Mouse (Mus musculus): ENCODE measurements around the gene Pcx. TPM values are rescaled to one million over a fixed set of nuclear protein-coding genes. Genes with fewer than 3 reads are reported as not detected.

Pcx gene
- polyA plus RNA-seq, 1 experiment from 2014 or later, result 21.3 TPM

DNA sequence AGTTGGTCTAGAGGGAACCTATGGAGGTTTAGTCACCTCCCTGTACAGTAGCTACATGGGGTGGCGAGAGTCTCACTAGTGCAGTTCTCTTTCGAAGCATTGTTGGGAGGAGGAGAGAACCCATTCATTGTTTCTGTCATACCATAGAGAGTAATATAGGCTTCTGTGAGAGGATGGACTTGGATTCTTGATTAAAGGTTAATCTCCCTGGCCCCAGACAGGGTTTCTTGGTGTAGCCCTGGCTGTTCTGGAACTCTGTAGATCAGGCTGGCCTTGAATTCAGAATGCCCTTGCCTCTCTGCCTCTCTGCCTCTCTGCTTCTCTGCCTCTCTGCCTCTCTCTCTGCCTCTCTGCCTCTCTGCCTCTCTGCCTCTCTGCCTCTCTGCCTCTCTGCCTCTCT, 46.5 kb downstream of the Pcx start:
- H3K36me3 ChIP-seq (ENCODE audit: control insufficient read depth, insufficient read depth, low read length), result no peaks in the 10 kb centered on the region
- 93% methylated on average over 2 of the region's 2 CpGs for WGBS
- no peak for ATAC-seq (ENCODE audit: low read depth)

DNA sequence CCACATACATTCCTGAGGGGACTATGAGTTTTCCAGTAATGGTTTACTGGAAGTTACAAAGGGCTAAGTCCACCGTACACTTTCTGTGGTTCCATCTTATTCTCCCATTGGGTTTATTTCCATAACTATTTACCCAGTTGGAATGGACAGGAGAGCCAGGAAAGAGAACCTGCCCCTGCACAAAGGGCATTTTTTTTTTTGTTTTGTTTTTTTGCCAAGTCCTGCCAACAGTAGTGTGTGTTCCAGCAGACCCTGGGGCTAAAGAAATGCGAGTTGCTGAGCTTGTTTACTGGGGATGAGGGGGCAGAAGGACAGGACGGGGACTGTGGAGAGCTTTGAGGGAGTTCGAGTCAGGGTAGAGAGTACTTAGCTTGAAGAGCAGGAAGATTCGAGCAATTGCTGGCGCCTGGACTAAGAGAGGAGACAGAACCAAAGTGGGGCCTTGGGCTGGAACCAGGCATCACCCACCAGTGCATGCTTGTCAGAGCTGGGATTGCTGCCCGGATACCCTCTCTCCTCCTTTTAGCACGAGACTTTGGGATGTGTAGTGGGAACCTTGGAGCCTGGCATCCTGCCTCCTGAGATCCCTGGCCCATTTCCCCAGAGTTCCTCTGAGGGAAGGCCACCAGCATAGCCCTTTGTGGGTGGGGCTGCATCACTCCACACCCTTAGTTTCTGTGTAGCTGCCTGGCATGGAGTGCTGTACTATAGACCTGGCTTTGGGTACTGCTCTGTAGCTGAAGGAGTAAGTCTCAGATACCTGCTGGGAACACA, 47.7 kb downstream of the Pcx start:
- Histone ChIP-seq H3K4me1 (replicated peaks; ENCODE audit: control insufficient read depth, insufficient read depth, low read length) (no peaks in the 10 kb centered on the region; the same call in 1 of the 2 replicates), H3K27me3 (ENCODE audit: control insufficient read depth, insufficient read depth, low read depth, low read length) (no peaks in the 10 kb centered on the region; the same call in 1 of the 2 replicates), H3K4me2 (ENCODE audit: low read depth, low read length) (no peak overlapping the region), H3K36me3 (ENCODE audit: control insufficient read depth, insufficient read depth, low read length) (no peaks in the 10 kb centered on the region), H3K4me3 (ENCODE audit: low read length) (no peak overlapping the region), H3K9ac (ENCODE audit: low read length) (no peak overlapping the region), H3K27ac (ENCODE audit: low read length) (no peak overlapping the region), H3K9me3 (ENCODE audit: control insufficient read depth, low read length) (no peaks in the 10 kb centered on the region)
- 58% methylated on average over 7 of the region's 8 CpGs for WGBS
- ATAC-seq (ENCODE audit: low read depth), result peak; percentile 45; the same call in 1 of the 2 replicates

More for the DNA sequence above, 46.5 kb downstream of the Pcx start:
- no peak overlapping the region for H3K27ac ChIP-seq (ENCODE audit: low read length)
- H3K9ac ChIP-seq (ENCODE audit: low read length), result no peak overlapping the region
- H3K4me3 ChIP-seq (ENCODE audit: low read length), result no peak overlapping the region
- no peaks in the 10 kb centered on the region; the same call in 1 of the 2 replicates for H3K27me3 ChIP-seq (ENCODE audit: control insufficient read depth, insufficient read depth, low read depth, low read length)
- H3K9me3 ChIP-seq (ENCODE audit: control insufficient read depth, low read length), result no peaks in the 10 kb centered on the region
- no peaks in the 10 kb centered on the region; the same call in 1 of the 2 replicates for H3K4me1 ChIP-seq (replicated peaks; ENCODE audit: control insufficient read depth, insufficient read depth, low read length)
- no peak overlapping the region for H3K4me2 ChIP-seq (ENCODE audit: low read depth, low read length)

DNA sequence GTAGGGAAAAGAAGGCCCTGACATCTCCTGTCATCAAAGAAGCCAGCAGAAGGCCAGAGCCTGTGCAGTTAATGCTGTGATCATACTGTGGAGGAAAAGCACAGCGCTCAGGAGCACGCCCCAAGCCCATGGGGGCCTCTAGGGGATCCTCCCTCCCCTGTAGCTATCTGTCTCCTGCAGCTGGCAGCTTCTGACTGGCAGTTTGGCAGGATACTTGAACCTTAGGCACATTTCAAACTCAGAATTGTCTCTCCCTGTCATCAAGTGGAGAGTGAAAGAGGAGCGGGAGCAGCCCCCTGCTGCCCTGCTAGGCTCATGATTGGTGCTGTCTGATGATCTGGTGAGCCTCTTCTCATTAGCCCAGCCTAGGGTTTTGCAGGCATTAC, 48.3 kb downstream of the Pcx start:
- no peaks in the 10 kb centered on the region for H3K36me3 ChIP-seq (ENCODE audit: control insufficient read depth, insufficient read depth, low read length)
- H3K27ac ChIP-seq (ENCODE audit: low read length), result no peak overlapping the region
- 0 out of 2 replicates have a peak, but pooled peaks have one; percentile 20 for ATAC-seq (ENCODE audit: low read depth)
- no peaks in the 10 kb centered on the region for H3K9me3 ChIP-seq (ENCODE audit: control insufficient read depth, low read length)
- no peak overlapping the region for H3K9ac ChIP-seq (ENCODE audit: low read length)
- no peaks in the 10 kb centered on the region; the same call in 1 of the 2 replicates for H3K27me3 ChIP-seq (ENCODE audit: control insufficient read depth, insufficient read depth, low read depth, low read length)
- 95% methylated on average over 3 of the region's 3 CpGs for WGBS
- no peak overlapping the region for H3K4me2 ChIP-seq (ENCODE audit: low read depth, low read length)
- no peaks in the 10 kb centered on the region; the same call in 1 of the 2 replicates for H3K4me1 ChIP-seq (replicated peaks; ENCODE audit: control insufficient read depth, insufficient read depth, low read length)
- no peak overlapping the region for H3K4me3 ChIP-seq (ENCODE audit: low read length)

DNA sequence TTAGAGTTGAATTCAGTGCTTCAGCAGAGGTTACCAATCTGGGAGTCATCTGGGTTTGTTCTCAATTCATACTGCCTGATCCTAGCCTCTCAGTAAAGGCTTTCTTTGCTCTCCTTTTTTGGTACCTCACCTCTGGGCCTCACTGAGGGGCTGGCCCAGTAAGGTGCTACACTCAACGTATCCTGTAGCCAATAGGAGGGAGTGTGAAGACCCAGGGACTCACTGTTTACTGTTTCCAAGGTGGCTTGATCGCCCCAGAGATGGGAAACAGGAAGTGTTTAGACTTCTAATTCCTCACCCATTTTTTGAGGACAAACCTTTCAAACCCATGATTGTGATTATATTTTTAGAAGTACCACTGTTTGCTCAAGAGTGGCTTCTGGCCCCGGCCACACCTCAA, 48.7 kb downstream of the Pcx start:
- Histone ChIP-seq H3K36me3 (ENCODE audit: control insufficient read depth, insufficient read depth, low read length) (no peaks in the 10 kb centered on the region), H3K27me3 (ENCODE audit: control insufficient read depth, insufficient read depth, low read depth, low read length) (no peaks in the 10 kb centered on the region), H3K9me3 (ENCODE audit: control insufficient read depth, low read length) (no peaks in the 10 kb centered on the region), H3K27ac (ENCODE audit: low read length) (no peak overlapping the region), H3K4me2 (ENCODE audit: low read depth, low read length) (no peak overlapping the region), H3K9ac (ENCODE audit: low read length) (no peak overlapping the region), H3K4me1 (replicated peaks; ENCODE audit: control insufficient read depth, insufficient read depth, low read length) (no peaks in the 10 kb centered on the region; the same call in 1 of the 2 replicates), H3K4me3 (ENCODE audit: low read length) (no peak overlapping the region)
- ATAC-seq (ENCODE audit: low read depth), result no peak
- WGBS, result 40% methylated on average over 3 of the region's 3 CpGs

DNA sequence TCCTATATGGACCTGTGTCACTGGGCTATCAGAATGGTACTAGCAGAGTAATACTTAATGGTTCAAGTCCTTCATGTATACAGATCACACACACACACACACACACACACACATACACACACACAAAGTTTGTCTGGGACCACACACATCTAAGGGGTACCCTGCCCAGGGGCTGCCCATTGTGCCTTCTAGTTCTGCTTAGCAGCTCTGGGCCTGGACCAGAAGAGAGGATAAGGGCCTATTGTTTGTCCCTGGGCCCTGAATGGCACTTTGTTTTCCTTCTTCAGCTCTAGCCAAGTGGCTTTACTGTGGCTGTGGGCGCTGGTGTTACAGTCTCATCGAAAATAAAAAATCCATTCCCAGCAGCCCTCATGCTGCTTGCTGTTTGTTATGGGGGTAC, 49.3 kb downstream of the Pcx start:
- Histone ChIP-seq H3K4me3 (ENCODE audit: low read length) (no peak overlapping the region), H3K4me2 (ENCODE audit: low read depth, low read length) (no peak overlapping the region)

DNA sequence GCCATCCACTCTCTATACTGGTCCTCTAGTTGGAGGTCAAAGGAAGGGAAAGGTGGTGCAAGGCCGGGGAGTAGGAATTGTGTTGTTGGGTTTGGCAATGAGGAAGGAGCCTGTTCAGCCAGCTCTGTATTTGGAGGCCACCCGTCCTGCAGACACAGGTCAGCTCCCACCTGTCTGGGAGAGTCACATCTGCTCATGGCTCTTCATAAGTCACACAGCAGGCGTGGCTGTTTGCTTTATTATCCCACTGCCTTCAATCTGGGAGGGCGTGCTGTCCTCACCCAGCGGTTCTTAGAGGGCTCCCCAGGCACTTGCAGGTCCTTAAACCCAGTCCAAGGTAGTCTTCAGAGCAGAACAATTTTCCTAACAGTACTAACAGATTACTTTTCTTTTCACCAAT, 49.9 kb downstream of the Pcx start:
- H3K27ac ChIP-seq (ENCODE audit: low read length), result no peak overlapping the region
- H3K27me3 ChIP-seq (ENCODE audit: control insufficient read depth, insufficient read depth, low read depth, low read length), result no peaks in the 10 kb centered on the region
- 49% methylated on average over 5 of the region's 5 CpGs for WGBS
- no peaks in the 10 kb centered on the region; the same call in 1 of the 2 replicates for H3K4me1 ChIP-seq (replicated peaks; ENCODE audit: control insufficient read depth, insufficient read depth, low read length)
- no peaks in the 10 kb centered on the region for H3K36me3 ChIP-seq (ENCODE audit: control insufficient read depth, insufficient read depth, low read length)
- no peak overlapping the region for H3K9ac ChIP-seq (ENCODE audit: low read length)
- no peak overlapping the region for H3K4me3 ChIP-seq (ENCODE audit: low read length)
- H3K9me3 ChIP-seq (ENCODE audit: control insufficient read depth, low read length), result no peaks in the 10 kb centered on the region
- ATAC-seq (ENCODE audit: low read depth), result no peak
- no peak overlapping the region for H3K4me2 ChIP-seq (ENCODE audit: low read depth, low read length)

More for the DNA sequence above, 49.3 kb downstream of the Pcx start:
- no peak for ATAC-seq (ENCODE audit: low read depth)
- Histone ChIP-seq H3K27me3 (ENCODE audit: control insufficient read depth, insufficient read depth, low read depth, low read length) (no peaks in the 10 kb centered on the region), H3K27ac (ENCODE audit: low read length) (no peak overlapping the region), H3K9ac (ENCODE audit: low read length) (no peak overlapping the region), H3K4me1 (replicated peaks; ENCODE audit: control insufficient read depth, insufficient read depth, low read length) (no peaks in the 10 kb centered on the region; the same call in 1 of the 2 replicates), H3K36me3 (ENCODE audit: control insufficient read depth, insufficient read depth, low read length) (no peaks in the 10 kb centered on the region), H3K9me3 (ENCODE audit: control insufficient read depth, low read length) (no peaks in the 10 kb centered on the region)
- 71% methylated on average over 2 of the region's 2 CpGs for WGBS

DNA sequence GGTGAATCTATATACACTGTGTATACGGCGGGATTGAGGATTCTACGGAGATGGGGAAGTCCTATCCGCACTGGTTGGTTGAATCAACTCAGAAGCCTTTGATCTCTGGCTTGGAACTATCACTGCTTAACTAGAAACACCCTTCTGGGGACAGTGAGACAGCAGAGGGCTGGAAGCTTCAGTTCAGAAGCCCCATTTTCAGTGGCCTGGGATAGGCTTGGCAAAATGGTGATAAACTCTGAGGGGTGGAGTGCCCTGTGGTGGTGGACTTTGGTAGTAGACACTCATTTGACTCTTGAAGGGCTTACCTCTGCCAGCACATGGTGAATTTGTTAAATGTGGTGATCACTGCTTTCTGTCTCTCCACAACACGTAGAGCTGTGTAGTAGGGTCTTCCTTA, 55.4 kb downstream of the Pcx start:
- Histone ChIP-seq H3K27me3 (ENCODE audit: control insufficient read depth, insufficient read depth, low read depth, low read length) (no peaks in the 10 kb centered on the region), H3K4me3 (ENCODE audit: low read length) (no peak overlapping the region), H3K4me1 (replicated peaks; ENCODE audit: control insufficient read depth, insufficient read depth, low read length) (peaks cover 9% of the 10 kb centered on the region), H3K9ac (ENCODE audit: low read length) (no peak overlapping the region), H3K36me3 (ENCODE audit: control insufficient read depth, insufficient read depth, low read length) (no peaks in the 10 kb centered on the region), H3K4me2 (ENCODE audit: low read depth, low read length) (no peak overlapping the region), H3K27ac (ENCODE audit: low read length) (no peak overlapping the region), H3K9me3 (ENCODE audit: control insufficient read depth, low read length) (no peaks in the 10 kb centered on the region)
- ATAC-seq (ENCODE audit: low read depth), result no peak
- 87% methylated on average over 5 of the region's 5 CpGs for WGBS

DNA sequence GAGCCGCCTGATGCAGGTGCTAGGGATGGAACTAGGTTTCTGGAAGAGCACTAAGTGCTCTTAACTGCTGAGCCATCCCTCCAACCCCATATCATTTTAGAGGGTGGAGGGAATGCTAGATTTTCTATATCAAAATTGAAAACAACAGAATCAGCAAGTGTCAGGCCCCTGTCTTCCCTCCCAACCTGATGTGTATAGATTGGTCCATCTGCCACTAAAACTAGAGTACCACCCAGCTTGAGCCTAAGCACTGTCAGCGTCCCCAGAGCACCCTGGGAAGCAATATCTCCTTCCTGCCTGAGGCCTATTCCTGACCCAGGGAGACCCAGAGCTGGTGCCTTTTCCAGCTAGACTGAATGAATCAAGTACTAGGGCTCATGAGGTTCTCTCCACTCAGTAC, 56.6 kb downstream of the Pcx start:
- Histone ChIP-seq H3K4me2 (ENCODE audit: low read depth, low read length) (no peak overlapping the region), H3K4me3 (ENCODE audit: low read length) (no peak overlapping the region), H3K27me3 (ENCODE audit: control insufficient read depth, insufficient read depth, low read depth, low read length) (no peaks in the 10 kb centered on the region), H3K9ac (ENCODE audit: low read length) (no peak overlapping the region), H3K4me1 (replicated peaks; ENCODE audit: control insufficient read depth, insufficient read depth, low read length) (peaks cover 9% of the 10 kb centered on the region), H3K9me3 (ENCODE audit: control insufficient read depth, low read length) (no peaks in the 10 kb centered on the region), H3K36me3 (ENCODE audit: control insufficient read depth, insufficient read depth, low read length) (no peaks in the 10 kb centered on the region), H3K27ac (ENCODE audit: low read length) (no peak overlapping the region)
- ATAC-seq (ENCODE audit: low read depth), result no peak
- WGBS, result 70% methylated on average over 2 of the region's 2 CpGs

DNA sequence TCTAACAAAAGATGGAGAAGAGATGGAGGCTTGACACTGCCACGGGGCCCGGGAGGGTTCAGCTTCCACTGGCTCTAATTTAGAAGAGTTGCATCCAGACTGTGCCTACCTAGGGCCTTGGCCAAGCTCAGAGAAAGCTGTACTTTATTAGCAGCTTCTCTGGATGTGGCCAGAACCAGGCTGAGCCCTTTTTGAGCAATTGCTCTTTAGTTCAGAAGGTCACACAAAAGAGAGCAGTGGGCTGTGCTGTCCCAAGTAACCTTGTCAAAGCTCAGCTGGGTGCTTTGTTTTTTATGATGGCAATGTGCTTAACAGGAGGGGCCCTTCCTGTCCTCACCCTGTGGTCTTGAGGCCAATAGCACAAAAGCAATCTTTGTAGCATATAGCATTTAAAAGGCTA, 57.4 kb downstream of the Pcx start:
- no peak for ATAC-seq (ENCODE audit: low read depth)
- 45% methylated on average over 2 of the region's 2 CpGs for WGBS
- no peaks in the 10 kb centered on the region for H3K9me3 ChIP-seq (ENCODE audit: control insufficient read depth, low read length)
- H3K36me3 ChIP-seq (ENCODE audit: control insufficient read depth, insufficient read depth, low read length), result no peaks in the 10 kb centered on the region
- H3K27ac ChIP-seq (ENCODE audit: low read length), result no peak overlapping the region
- no peaks in the 10 kb centered on the region for H3K27me3 ChIP-seq (ENCODE audit: control insufficient read depth, insufficient read depth, low read depth, low read length)
- H3K4me1 ChIP-seq (replicated peaks; ENCODE audit: control insufficient read depth, insufficient read depth, low read length), result peaks cover 9% of the 10 kb centered on the region
- H3K4me2 ChIP-seq (ENCODE audit: low read depth, low read length), result no peak overlapping the region
- no peak overlapping the region for H3K9ac ChIP-seq (ENCODE audit: low read length)
- H3K4me3 ChIP-seq (ENCODE audit: low read length), result no peak overlapping the region

Data from lung, embryonic 16.5 days (tissue).